Mouse (Mus musculus): Measurements from ENCODE around the gene Reln. TPM values are rescaled to one million over a fixed set of nuclear protein-coding genes. Genes with fewer than 3 reads are reported as not detected.

The Reln gene
- polyA plus RNA-seq, 1 experiment from 2014 or later, result 10.1 TPM

DNA sequence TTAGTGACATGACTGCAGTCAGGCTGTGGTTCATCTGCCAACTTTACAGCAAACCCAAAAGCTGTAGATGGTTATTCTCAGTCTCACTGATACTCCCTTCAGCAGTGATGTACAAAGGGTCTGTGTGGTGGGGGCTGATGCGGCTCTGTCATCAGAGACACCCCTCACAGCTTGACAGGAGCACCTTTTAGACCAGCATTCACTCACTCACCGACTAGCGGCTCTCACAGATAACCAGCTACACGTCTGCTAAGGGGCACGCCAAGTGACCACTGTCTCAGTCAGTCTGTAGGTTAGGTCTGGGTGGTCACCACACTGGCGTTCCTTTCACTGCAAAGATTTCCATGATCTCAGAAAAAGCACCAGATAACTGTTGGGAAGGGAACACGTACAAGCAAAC lies 2.0 kb downstream of the Reln start:
- Histone ChIP-seq H3K4me2 (no peak overlapping the region), H3K9me3 (ENCODE audit: control insufficient read depth, low read length) (no peaks in the 10 kb centered on the region), H3K4me1 (ENCODE audit: control insufficient read depth, insufficient read depth, low read length) (peaks cover 18% of the 10 kb centered on the region), H3K4me3 (ENCODE audit: low read depth, low read length) (no peak overlapping the region), H3K36me3 (ENCODE audit: control insufficient read depth, insufficient read depth, low read length) (no peaks in the 10 kb centered on the region), H3K27ac (ENCODE audit: low read depth, low read length) (no peak overlapping the region), H3K27me3 (ENCODE audit: control insufficient read depth, insufficient read depth, low read length) (peaks cover 37% of the 10 kb centered on the region), H3K9ac (ENCODE audit: low read length) (no peak overlapping the region)
- ATAC-seq (ENCODE audit: low FRiP score) (no peak), DNase-seq (ENCODE audit: low spot score, missing footprints) (no peak)
- 72% methylated on average over 7 of the region's 7 CpGs for WGBS

DNA sequence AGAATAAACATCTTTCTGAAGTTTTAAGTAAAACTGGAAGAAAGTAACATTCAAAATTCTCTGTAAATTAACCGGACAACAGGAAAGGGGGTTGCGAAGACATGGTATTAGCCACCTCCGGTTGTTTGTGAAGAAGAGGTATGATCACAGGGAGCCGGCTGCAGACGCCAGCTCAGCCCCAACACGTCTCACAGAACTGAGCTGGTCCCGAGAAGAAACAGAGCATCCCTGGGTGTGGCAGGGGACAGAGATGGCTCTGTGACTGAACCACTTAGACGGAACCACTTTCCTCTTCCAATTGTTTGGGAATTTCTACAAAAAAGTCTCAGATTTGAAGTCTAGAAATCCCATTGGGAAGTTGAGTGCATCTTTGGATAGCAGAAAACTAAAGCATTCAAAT lies 3.5 kb downstream of the Reln start:
- WGBS, result 91% methylated on average over 8 of the region's 8 CpGs
- no peaks in the 10 kb centered on the region for H3K9me3 ChIP-seq (ENCODE audit: control insufficient read depth, low read length)
- H3K27me3 ChIP-seq (ENCODE audit: control insufficient read depth, insufficient read depth, low read length), result peaks cover 30% of the 10 kb centered on the region
- no peak overlapping the region for H3K4me3 ChIP-seq (ENCODE audit: low read depth, low read length)
- no peak for ATAC-seq (ENCODE audit: low FRiP score)
- no peak overlapping the region for H3K9ac ChIP-seq (ENCODE audit: low read length)
- no peak for DNase-seq (ENCODE audit: low spot score, missing footprints)
- H3K4me1 ChIP-seq (ENCODE audit: control insufficient read depth, insufficient read depth, low read length), result peaks cover 16% of the 10 kb centered on the region
- no peaks in the 10 kb centered on the region for H3K36me3 ChIP-seq (ENCODE audit: control insufficient read depth, insufficient read depth, low read length)
- H3K27ac ChIP-seq (ENCODE audit: low read depth, low read length), result no peak overlapping the region
- H3K4me2 ChIP-seq, result no peak overlapping the region

DNA sequence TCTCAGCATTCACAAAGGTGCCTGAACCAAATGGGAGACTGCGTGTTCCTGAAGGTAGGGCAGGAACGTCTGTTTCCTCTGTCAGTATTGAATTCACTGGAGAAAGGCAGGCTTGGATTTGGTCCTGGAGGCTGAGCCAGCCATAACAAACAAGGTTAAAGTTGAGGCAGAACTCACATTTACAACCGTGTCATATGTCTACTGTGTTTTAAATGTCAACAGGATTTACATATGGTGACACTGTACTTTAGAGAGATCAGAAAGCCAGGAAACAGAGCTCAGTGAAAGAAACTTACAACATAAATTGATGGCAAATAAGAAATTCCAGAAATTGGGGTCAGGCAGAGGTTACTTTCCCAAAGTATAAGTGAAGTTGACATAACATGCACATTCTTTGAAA lies 9.1 kb downstream of the Reln start:
- no peak for ATAC-seq (ENCODE audit: low FRiP score)
- no peaks in the 10 kb centered on the region for H3K4me1 ChIP-seq (ENCODE audit: control insufficient read depth, insufficient read depth, low read length)
- 80% methylated on average over 3 of the region's 3 CpGs for WGBS
- no peaks in the 10 kb centered on the region; the same call in 1 of the 2 replicates for H3K9me3 ChIP-seq (ENCODE audit: control insufficient read depth, low read length)
- H3K27ac ChIP-seq (ENCODE audit: low read depth, low read length), result no peak overlapping the region
- DNase-seq (ENCODE audit: low spot score, missing footprints), result no peak
- H3K36me3 ChIP-seq (ENCODE audit: control insufficient read depth, insufficient read depth, low read length), result no peaks in the 10 kb centered on the region
- H3K4me2 ChIP-seq, result no peak overlapping the region
- no peak overlapping the region for H3K9ac ChIP-seq (ENCODE audit: low read length)
- no peaks in the 10 kb centered on the region for H3K27me3 ChIP-seq (ENCODE audit: control insufficient read depth, insufficient read depth, low read length)
- no peak overlapping the region for H3K4me3 ChIP-seq (ENCODE audit: low read depth, low read length)

DNA sequence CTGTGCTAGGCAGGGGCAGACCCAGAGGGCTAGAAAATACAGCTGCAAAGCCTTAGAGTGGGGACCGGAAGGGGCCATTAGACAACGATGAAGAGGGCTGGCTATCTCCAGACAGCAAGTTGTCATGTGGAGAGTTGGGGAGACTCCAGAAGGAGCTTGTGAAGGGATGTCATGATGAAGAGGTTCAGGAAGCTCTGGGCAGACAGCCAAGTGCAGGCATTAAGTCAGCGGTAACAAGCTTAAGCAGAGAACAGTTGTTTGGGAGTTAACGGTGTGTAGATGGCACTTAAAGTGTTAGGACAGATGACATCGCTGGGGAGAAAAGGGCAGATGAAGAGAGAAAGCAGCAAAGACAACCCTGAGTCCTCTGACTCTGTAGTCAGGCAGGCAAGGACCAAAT lies 13.7 kb downstream of the Reln start:
- H3K4me1 ChIP-seq (ENCODE audit: control insufficient read depth, insufficient read depth, low read length), result no peaks in the 10 kb centered on the region
- 83% methylated on average over 5 of the region's 5 CpGs for WGBS
- H3K4me3 ChIP-seq (ENCODE audit: low read depth, low read length), result no peak overlapping the region
- H3K36me3 ChIP-seq (ENCODE audit: control insufficient read depth, insufficient read depth, low read length), result no peaks in the 10 kb centered on the region
- H3K27ac ChIP-seq (ENCODE audit: low read depth, low read length), result no peak overlapping the region
- no peaks in the 10 kb centered on the region; the same call in 1 of the 2 replicates for H3K9me3 ChIP-seq (ENCODE audit: control insufficient read depth, low read length)
- H3K4me2 ChIP-seq, result no peak overlapping the region
- no peaks in the 10 kb centered on the region for H3K27me3 ChIP-seq (ENCODE audit: control insufficient read depth, insufficient read depth, low read length)
- H3K9ac ChIP-seq (ENCODE audit: low read length), result no peak overlapping the region
- ATAC-seq (ENCODE audit: low FRiP score) (no peak), DNase-seq (ENCODE audit: low spot score, missing footprints) (no peak)

DNA sequence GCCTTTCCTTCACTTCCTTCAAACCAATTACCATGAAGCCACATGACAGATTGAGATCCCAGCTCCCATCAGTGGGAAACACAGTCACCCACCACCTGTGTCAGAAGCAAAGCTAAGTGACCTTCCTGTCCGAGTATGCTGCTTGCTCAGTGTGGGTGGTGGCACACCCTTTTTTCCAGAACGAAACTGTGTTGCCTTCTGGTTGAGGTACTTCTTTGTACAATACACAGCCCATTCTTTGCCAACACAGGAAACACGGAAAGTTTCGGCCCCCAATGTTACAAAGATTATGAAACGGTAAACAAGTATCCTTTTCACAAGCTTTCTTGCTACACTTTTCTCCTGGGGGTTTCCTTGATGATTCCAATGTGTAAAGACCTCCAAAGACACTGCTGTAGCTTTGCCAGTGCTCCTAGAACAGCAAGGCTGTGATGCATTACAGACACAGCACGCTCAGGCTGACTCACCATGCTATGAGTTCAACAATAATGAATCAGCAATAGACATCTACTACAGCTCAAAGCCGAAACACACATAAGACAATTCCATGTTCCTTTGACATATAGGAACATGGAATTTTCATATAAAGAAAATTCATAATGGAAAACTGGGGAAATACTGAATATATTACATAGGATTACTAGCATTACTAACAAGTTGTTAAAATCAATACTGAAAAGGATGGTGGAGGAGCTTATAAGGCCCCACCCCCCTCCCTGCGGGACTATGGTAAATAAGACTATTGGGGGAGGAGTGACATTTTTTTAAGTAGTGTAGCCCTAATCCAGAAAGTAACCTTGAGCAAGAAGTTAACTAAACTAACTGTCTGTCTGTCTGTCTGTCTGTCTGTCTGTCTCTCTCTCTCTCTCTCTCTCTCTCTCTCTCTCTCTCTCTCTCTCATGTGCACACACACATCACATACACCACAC lies 15.8 kb downstream of the Reln start:
- Histone ChIP-seq H3K27ac (ENCODE audit: low read depth, low read length) (no peak overlapping the region), H3K27me3 (ENCODE audit: control insufficient read depth, insufficient read depth, low read length) (no peaks in the 10 kb centered on the region), H3K4me1 (ENCODE audit: control insufficient read depth, insufficient read depth, low read length) (no peaks in the 10 kb centered on the region), H3K4me2 (no peak overlapping the region), H3K9me3 (ENCODE audit: control insufficient read depth, low read length) (no peaks in the 10 kb centered on the region; the same call in 1 of the 2 replicates), H3K9ac (ENCODE audit: low read length) (no peak overlapping the region), H3K4me3 (ENCODE audit: low read depth, low read length) (no peak overlapping the region), H3K36me3 (ENCODE audit: control insufficient read depth, insufficient read depth, low read length) (no peaks in the 10 kb centered on the region)
- DNase-seq (ENCODE audit: low spot score, missing footprints) (no peak), ATAC-seq (ENCODE audit: low FRiP score) (no peak)
- WGBS, result 88% methylated on average over 8 of the region's 8 CpGs

DNA sequence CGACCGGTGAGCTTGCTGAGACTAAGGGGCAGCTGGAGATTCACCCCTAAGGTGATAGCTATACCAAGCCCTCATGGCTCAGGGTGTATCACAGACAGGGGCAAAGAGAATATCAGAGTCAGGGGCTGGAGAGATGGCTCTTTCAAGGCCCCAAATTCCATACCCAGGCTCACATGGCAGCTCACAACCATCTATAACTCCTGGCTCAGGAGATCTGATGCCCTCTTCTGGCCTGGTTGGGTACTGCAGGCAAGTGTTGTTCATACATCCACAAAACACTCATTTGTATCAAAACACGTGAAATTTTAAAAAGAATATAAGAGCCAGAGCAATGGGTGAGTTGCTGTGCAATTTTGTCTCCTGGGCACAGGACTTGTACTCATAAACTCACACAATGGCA lies 17.3 kb downstream of the Reln start:
- Histone ChIP-seq H3K27me3 (ENCODE audit: control insufficient read depth, insufficient read depth, low read length) (no peaks in the 10 kb centered on the region), H3K9ac (ENCODE audit: low read length) (no peak overlapping the region), H3K27ac (ENCODE audit: low read depth, low read length) (no peak overlapping the region), H3K4me3 (ENCODE audit: low read depth, low read length) (no peak overlapping the region), H3K9me3 (ENCODE audit: control insufficient read depth, low read length) (no peaks in the 10 kb centered on the region; the same call in 1 of the 2 replicates), H3K36me3 (ENCODE audit: control insufficient read depth, insufficient read depth, low read length) (no peaks in the 10 kb centered on the region), H3K4me1 (ENCODE audit: control insufficient read depth, insufficient read depth, low read length) (no peaks in the 10 kb centered on the region), H3K4me2 (no peak overlapping the region)
- DNase-seq (ENCODE audit: low spot score, missing footprints) (peak; percentile 91), ATAC-seq (ENCODE audit: low FRiP score) (no peak)
- WGBS, result 87% methylated on average over 3 of the region's 3 CpGs

DNA sequence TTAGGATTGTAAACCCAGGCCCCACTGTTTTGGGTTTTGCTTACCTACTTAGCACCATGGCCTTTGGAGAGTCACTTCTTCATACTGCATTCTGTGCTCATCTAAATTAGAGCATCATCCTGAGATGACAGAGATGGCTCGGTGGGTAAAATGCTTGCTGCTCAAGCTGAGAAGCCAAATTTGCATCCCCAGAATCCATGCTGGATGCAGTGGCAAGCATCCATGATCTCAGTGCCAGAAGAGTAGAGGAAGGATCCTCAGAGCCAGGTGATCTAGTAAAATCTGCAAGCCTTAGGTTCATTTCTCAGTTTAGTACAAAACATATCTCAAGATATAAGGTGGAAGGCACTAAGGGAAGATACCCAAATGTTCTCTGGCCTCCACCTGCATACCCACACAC lies 20.7 kb downstream of the Reln start:
- H3K4me3 ChIP-seq (ENCODE audit: low read depth, low read length), result no peak overlapping the region
- DNase-seq (ENCODE audit: low spot score, missing footprints), result no peak
- no peaks in the 10 kb centered on the region for H3K27me3 ChIP-seq (ENCODE audit: control insufficient read depth, insufficient read depth, low read length)
- no peak overlapping the region for H3K4me2 ChIP-seq
- no peak overlapping the region for H3K9ac ChIP-seq (ENCODE audit: low read length)
- no peaks in the 10 kb centered on the region for H3K36me3 ChIP-seq (ENCODE audit: control insufficient read depth, insufficient read depth, low read length)
- no peaks in the 10 kb centered on the region; the same call in 1 of the 2 replicates for H3K9me3 ChIP-seq (ENCODE audit: control insufficient read depth, low read length)
- ATAC-seq (ENCODE audit: low FRiP score), result no peak
- no peaks in the 10 kb centered on the region for H3K4me1 ChIP-seq (ENCODE audit: control insufficient read depth, insufficient read depth, low read length)
- 81% methylated on average over 1 of the region's 1 CpGs for WGBS
- H3K27ac ChIP-seq (ENCODE audit: low read depth, low read length), result no peak overlapping the region

DNA sequence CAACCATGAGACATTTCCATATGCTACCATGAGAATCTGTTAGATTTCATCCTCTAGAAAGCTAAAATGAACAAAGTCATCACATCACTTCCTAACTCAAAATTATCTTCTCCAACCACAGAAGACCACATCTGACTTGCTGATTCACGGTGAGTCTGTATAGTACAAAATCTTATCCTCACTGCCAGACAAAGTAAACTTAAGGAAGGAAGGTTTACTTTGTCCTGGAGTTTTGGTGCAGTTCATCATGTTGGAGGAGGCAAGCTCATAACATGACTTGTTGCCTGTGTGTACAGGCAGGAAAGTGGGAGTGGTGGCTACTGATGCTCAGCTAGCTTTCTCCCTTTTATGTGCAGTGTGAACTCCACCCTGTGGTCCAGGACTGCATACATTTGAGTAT lies 26.7 kb downstream of the Reln start:
- H3K9ac ChIP-seq (ENCODE audit: low read length), result no peak overlapping the region
- no peaks in the 10 kb centered on the region for H3K4me1 ChIP-seq (ENCODE audit: control insufficient read depth, insufficient read depth, low read length)
- ATAC-seq (ENCODE audit: low FRiP score) (no peak), DNase-seq (ENCODE audit: low spot score, missing footprints) (no peak)
- H3K4me2 ChIP-seq, result no peak overlapping the region
- no peaks in the 10 kb centered on the region for H3K27me3 ChIP-seq (ENCODE audit: control insufficient read depth, insufficient read depth, low read length)
- no peak overlapping the region for H3K4me3 ChIP-seq (ENCODE audit: low read depth, low read length)
- H3K36me3 ChIP-seq (ENCODE audit: control insufficient read depth, insufficient read depth, low read length), result no peaks in the 10 kb centered on the region
- no peaks in the 10 kb centered on the region for H3K9me3 ChIP-seq (ENCODE audit: control insufficient read depth, low read length)
- WGBS, result 90% methylated on average over 1 of the region's 1 CpGs
- H3K27ac ChIP-seq (ENCODE audit: low read depth, low read length), result no peak overlapping the region

DNA sequence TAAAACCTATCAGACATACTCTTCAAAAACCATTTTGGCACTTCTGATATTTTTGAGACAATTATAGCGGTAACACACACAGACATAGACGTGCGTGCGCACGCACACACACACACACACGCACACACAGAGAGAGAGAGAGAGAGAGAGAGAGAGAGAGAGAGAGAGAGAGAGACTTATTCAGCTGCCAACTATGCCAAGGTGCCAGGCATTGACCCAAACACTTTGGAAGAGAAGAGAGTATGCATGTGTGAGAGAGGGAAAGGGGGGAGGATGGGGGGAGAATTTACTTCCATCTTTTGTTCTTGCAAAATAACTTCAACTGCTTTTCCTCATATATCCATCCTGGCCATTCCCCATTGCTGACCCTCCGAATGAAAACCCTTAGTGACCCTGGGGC lies 28.0 kb downstream of the Reln start:
- Histone ChIP-seq H3K4me2 (no peak overlapping the region), H3K4me1 (ENCODE audit: control insufficient read depth, insufficient read depth, low read length) (no peaks in the 10 kb centered on the region), H3K36me3 (ENCODE audit: control insufficient read depth, insufficient read depth, low read length) (no peaks in the 10 kb centered on the region), H3K27me3 (ENCODE audit: control insufficient read depth, insufficient read depth, low read length) (no peaks in the 10 kb centered on the region), H3K4me3 (ENCODE audit: low read depth, low read length) (no peak overlapping the region), H3K9me3 (ENCODE audit: control insufficient read depth, low read length) (no peaks in the 10 kb centered on the region), H3K9ac (ENCODE audit: low read length) (no peak overlapping the region), H3K27ac (ENCODE audit: low read depth, low read length) (no peak overlapping the region)
- DNase-seq (ENCODE audit: low spot score, missing footprints) (no peak), ATAC-seq (ENCODE audit: low FRiP score) (no peak)
- whole genome bisulfite sequencing, result 94% methylated on average over 7 of the region's 7 CpGs
